Mouse (Mus musculus): ENCODE measurements around the gene Ppp2r5d.

DNA sequence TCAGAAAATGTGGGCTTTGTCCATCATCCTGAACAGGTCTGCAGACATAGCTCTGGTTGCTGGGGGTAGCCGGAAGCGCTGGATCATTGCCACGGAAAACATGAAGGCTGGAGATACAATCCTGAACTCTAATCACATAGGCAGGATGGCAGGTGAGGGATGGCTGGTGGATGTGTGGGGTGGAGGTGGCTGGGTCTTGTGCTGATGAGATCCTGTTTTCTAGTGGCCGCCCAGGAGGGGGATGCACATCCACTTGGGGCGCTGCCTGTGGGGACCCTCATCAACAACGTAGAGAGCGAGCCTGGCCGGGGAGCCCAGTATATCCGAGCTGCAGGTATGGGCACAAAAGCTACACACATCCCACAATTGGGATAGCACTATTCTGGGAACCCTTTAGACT, 56.5 kb downstream of the Ppp2r5d start:
- TF ChIP-seq CTCF (IDR thresholded peaks at IDR 0.05; ENCODE audit: extremely low read depth, insufficient read depth, insufficient read length, insufficient replicate concordance), result no peak
- no peak for TF ChIP-seq POLR2A (IDR thresholded peaks at IDR 0.05; ENCODE audit: low read depth, low read length)

Data from spleen, adult 2 months (tissue).